Mouse (Mus musculus) small intestine, adult 2 months (tissue): ENCODE measurements around the gene Igsf11. TPM values are rescaled to one million over a fixed set of nuclear protein-coding genes. Genes with fewer than 3 reads are reported as not detected.

Experiments
- H3K27ac ChIP-seq: fragments of 200-500 bp; 2 replicates; pipeline ENCODE4 v1.5.1; 2012; ENCODE audit warnings: low read depth, low read length, control low read depth, inconsistent platforms; ENCODE audit not compliant: insufficient read depth
- H3K27me3 ChIP-seq: fragments of 200-500 bp; 2 replicates; pipeline ENCODE4 v1.6.1; 2012; ENCODE audit warnings: mild to moderate bottlenecking, moderate library complexity, low read length, inconsistent platforms; ENCODE audit not compliant: control insufficient read depth, insufficient read depth
- H3K36me3 ChIP-seq: fragments of 200-500 bp; 2 replicates; pipeline ENCODE4 v1.6.1; 2012; ENCODE audit warnings: mild to moderate bottlenecking, low read length, control low read depth, inconsistent platforms; ENCODE audit not compliant: control insufficient read depth, insufficient read depth
- H3K4me1 ChIP-seq: fragments of 200-500 bp; 2 replicates; pipeline ENCODE4 v1.6.1; 2012; ENCODE audit warnings: low read length, inconsistent platforms, mixed read lengths; ENCODE audit not compliant: control insufficient read depth, insufficient read depth, insufficient read length
- H3K4me3 ChIP-seq: fragments of 200-500 bp; 2 replicates; pipeline ENCODE4 v1.5.1; 2012; ENCODE audit warnings: low read depth, mild to moderate bottlenecking, control low read depth, inconsistent platforms, low read length, moderate library complexity
- CTCF ChIP-seq: fragments of 200-500 bp; IDR thresholded peaks from 2 replicates; pipeline ENCODE4 v1.5.1; 2012; ENCODE audit warnings: low read depth, mild to moderate bottlenecking, control low read depth, inconsistent platforms, low read length, moderate library complexity, mixed read lengths; ENCODE audit not compliant: insufficient replicate concordance, insufficient read length; ENCODE audit errors: extremely low read depth
- POLR2A ChIP-seq: fragments of 200-500 bp; IDR thresholded peaks from 2 replicates; pipeline ENCODE4 v1.6.1; 2012; ENCODE audit warnings: low read depth, mild to moderate bottlenecking, control low read depth, inconsistent platforms, low read length, moderate library complexity
- WGBS: fragments of 180-500 bp; shearing (Covaris S2); methylation state at CpG from one replicate; pipeline ENCODE4 v1.1.7; 2018; 5-methylcytosine and 5-hydroxymethylcytosine counted together
- polyA plus RNA-seq: library from polyadenylated mRNA; depleted of rRNA; stranded (reverse); fragments of >200 nt; gene quantifications from 2 replicates; pipeline ENCODE4 v1.2.3, GENCODE M21; 2012

The Igsf11 gene
- polyA plus RNA-seq, 1 experiment: 0.41 TPM

GRCm38 (mm10) chr16:38946453-38946852, 54.0 kb downstream of the Igsf11 start:
- H3K27ac ChIP-seq: no peak overlapping the region
- no peak for TF ChIP-seq CTCF
- no peak for TF ChIP-seq POLR2A
- H3K36me3 ChIP-seq: no peaks in the 10 kb centered on the region
- 63% methylated on average over 7 of the region's 7 CpGs for WGBS
- no peaks in the 10 kb centered on the region for H3K4me1 ChIP-seq
- H3K4me3 ChIP-seq: no peak overlapping the region
- no peaks in the 10 kb centered on the region for H3K27me3 ChIP-seq

GRCm38 (mm10) chr16:38947141-38947879, 54.8 kb downstream of the Igsf11 start:
- no peak overlapping the region for H3K4me3 ChIP-seq
- no peak for TF ChIP-seq POLR2A
- TF ChIP-seq CTCF: no peak
- H3K27ac ChIP-seq: no peak overlapping the region
- H3K36me3 ChIP-seq: no peaks in the 10 kb centered on the region
- H3K4me1 ChIP-seq: no peaks in the 10 kb centered on the region
- no peaks in the 10 kb centered on the region for H3K27me3 ChIP-seq
- 95% methylated on average over 7 of the region's 7 CpGs for WGBS

- no peak overlapping the region for H3K27ac ChIP-seq
- 87% methylated on average over 5 of the region's 5 CpGs for whole genome bisulfite sequencing
- TF ChIP-seq CTCF: no peak
- TF ChIP-seq POLR2A: no peak
These were observed 56.0 kb downstream of the Igsf11 start for GRCm38 (mm10) chr16:38948441-38948840.

GRCm38 (mm10) chr16:38952881-38953280, 60.4 kb downstream of the Igsf11 start:
- Histone ChIP-seq H3K27ac (no peak overlapping the region), H3K4me3 (no peak overlapping the region), H3K27me3 (no peaks in the 10 kb centered on the region), H3K36me3 (no peaks in the 10 kb centered on the region), H3K4me1 (no peaks in the 10 kb centered on the region)
- no peak for TF ChIP-seq CTCF
- no peak for TF ChIP-seq POLR2A
- WGBS: 95% methylated on average over 3 of the region's 3 CpGs

More at GRCm38 (mm10) chr16:38948441-38948840, 56.0 kb downstream of the Igsf11 start:
- H3K27me3 ChIP-seq: no peaks in the 10 kb centered on the region
- H3K4me1 ChIP-seq: no peaks in the 10 kb centered on the region
- H3K36me3 ChIP-seq: no peaks in the 10 kb centered on the region
- no peak overlapping the region for H3K4me3 ChIP-seq

- no peak for TF ChIP-seq CTCF
- no peak for TF ChIP-seq POLR2A
- Histone ChIP-seq H3K36me3 (no peaks in the 10 kb centered on the region), H3K27ac (no peak overlapping the region), H3K4me3 (no peak overlapping the region), H3K4me1 (no peaks in the 10 kb centered on the region), H3K27me3 (no peaks in the 10 kb centered on the region)
- 84% methylated on average over 6 of the region's 6 CpGs for WGBS
These were observed 61.4 kb downstream of the Igsf11 start for GRCm38 (mm10) chr16:38953821-38954220.

- no peak for TF ChIP-seq CTCF
- TF ChIP-seq POLR2A: no peak
- Histone ChIP-seq H3K4me3 (no peak overlapping the region), H3K36me3 (no peaks in the 10 kb centered on the region), H3K27me3 (no peaks in the 10 kb centered on the region), H3K27ac (no peak overlapping the region), H3K4me1 (no peaks in the 10 kb centered on the region)
- WGBS: 85% methylated on average over 16 of the region's 16 CpGs
These were observed 62.2 kb downstream of the Igsf11 start for GRCm38 (mm10) chr16:38954501-38955288.

- Histone ChIP-seq H3K36me3 (no peaks in the 10 kb centered on the region), H3K27ac (no peak overlapping the region), H3K4me3 (no peak overlapping the region), H3K27me3 (no peaks in the 10 kb centered on the region), H3K4me1 (no peaks in the 10 kb centered on the region)
- TF ChIP-seq POLR2A (no peak), CTCF (no peak)
- WGBS: 82% methylated on average over 5 of the region's 5 CpGs
These were observed 62.8 kb downstream of the Igsf11 start for GRCm38 (mm10) chr16:38955296-38955695.
